Mouse (Mus musculus): Measurements from ENCODE around the gene Abcg1.

DNA sequence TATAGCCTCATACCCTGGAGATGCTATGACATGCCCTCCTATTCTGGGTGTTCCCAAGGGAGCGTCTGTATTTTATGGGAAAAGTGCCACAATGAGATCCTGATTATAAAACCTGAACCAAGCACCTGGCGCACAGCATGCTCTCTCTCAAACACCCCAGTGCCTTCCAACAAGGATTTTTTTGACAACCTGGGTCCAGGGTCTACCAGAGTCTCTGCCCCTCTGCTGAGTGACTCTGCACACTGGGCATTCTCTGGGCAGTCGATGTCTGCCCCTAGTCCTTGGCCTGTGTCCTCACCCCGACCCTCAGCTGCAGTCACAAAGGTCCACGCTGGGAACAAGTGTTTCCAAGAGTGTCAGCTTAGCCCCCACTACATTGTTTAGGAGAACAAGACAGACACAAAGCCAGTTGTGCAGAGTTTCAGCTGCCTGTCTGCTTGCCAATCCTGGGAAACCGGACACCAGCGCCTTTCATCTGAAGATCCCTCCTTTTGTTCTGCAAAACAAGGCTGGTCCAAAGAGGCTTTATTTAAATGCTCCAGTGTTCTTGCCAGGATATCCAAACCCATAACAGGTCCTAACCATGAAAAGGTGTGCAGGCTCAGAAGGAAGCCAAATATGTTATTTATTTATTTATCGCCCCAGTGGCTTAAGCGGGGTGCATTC, 55.8 kb downstream of the Abcg1 start:
- TF ChIP-seq CTCF (IDR thresholded peaks at IDR 0.05; ENCODE audit: control insufficient read depth, insufficient read depth, insufficient replicate concordance, low read depth, low read length) (no peak), POLR2A (IDR thresholded peaks at IDR 0.05; ENCODE audit: control insufficient read depth, low read depth, low read length) (no peak)

Data from testis, adult 2 months (tissue).